Mouse (Mus musculus): Measurements from ENCODE around the gene Plin2. TPM values are rescaled to one million over a fixed set of nuclear protein-coding genes. Genes with fewer than 3 reads are reported as not detected.
"Not testable (repeated sequence)": the region's sequence is repeated elsewhere in the genome, so short reads cannot be mapped to it uniquely, and the experiment has no call there.

Plin2 gene
- polyA plus RNA-seq, 1 experiment, result 207 TPM

GRCm38 (mm10) chr4:86672450-86672849 is 2.6 kb upstream of the Plin2 start:
- TF ChIP-seq CTCF (IDR thresholded peaks at IDR 0.05; ENCODE audit: insufficient read depth, low read length) (no peak), POLR2A (IDR thresholded peaks at IDR 0.05; ENCODE audit: borderline replicate concordance, extremely low read depth, low read depth, low read length) (no peak)
- H3K4me1 ChIP-seq (ENCODE audit: control insufficient read depth, insufficient read depth, low read length), result peaks cover 4% of the 10 kb centered on the region; the same call in 1 of the 2 replicates
- H3K4me3 ChIP-seq (replicated peaks; ENCODE audit: extremely low read depth, low read depth, low read length), result no peak overlapping the region
- WGBS, result 83% methylated on average over 7 of the region's 7 CpGs
- no peak for DNase-seq

- TF ChIP-seq POLR2A (IDR thresholded peaks at IDR 0.05; ENCODE audit: borderline replicate concordance, extremely low read depth, low read depth, low read length), result no peak
- TF ChIP-seq CTCF (IDR thresholded peaks at IDR 0.05; ENCODE audit: insufficient read depth, low read length), result no peak
- no peak for DNase-seq
- WGBS, result 49% methylated on average over 3 of the region's 3 CpGs
- Histone ChIP-seq H3K4me3 (replicated peaks; ENCODE audit: extremely low read depth, low read depth, low read length) (no peak overlapping the region), H3K4me1 (ENCODE audit: control insufficient read depth, insufficient read depth, low read length) (peaks cover 4% of the 10 kb centered on the region; the same call in 1 of the 2 replicates)
These were observed 1.9 kb upstream of the Plin2 start for GRCm38 (mm10) chr4:86671803-86672202.

GRCm38 (mm10) chr4:86670582-86671306 is 884 bp upstream of the Plin2 start:
- WGBS, result 59% methylated on average over 8 of the region's 8 CpGs
- H3K4me3 ChIP-seq (replicated peaks; ENCODE audit: extremely low read depth, low read depth, low read length), result no peak overlapping the region
- TF ChIP-seq CTCF (IDR thresholded peaks at IDR 0.05; ENCODE audit: insufficient read depth, low read length), result no peak
- no peak for DNase-seq
- H3K4me1 ChIP-seq (ENCODE audit: control insufficient read depth, insufficient read depth, low read length), result peaks cover 4% of the 10 kb centered on the region; the same call in 1 of the 2 replicates

GRCm38 (mm10) chr4:86669241-86669753 is 563 bp downstream of the Plin2 start:
- not testable (repeated sequence) for H3K4me1 ChIP-seq (ENCODE audit: control insufficient read depth, insufficient read depth, low read length)
- peak overlapping the region; percentile 99 for H3K4me3 ChIP-seq (replicated peaks; ENCODE audit: extremely low read depth, low read depth, low read length)
- 4% methylated on average over 6 of the region's 6 CpGs for WGBS
- peak; percentile 45 for DNase-seq

GRCm38 (mm10) chr4:86668290-86669000 is 1.4 kb downstream of the Plin2 start:
- peak overlapping the region; percentile 36 for H3K4me3 ChIP-seq (replicated peaks; ENCODE audit: extremely low read depth, low read depth, low read length)
- H3K4me1 ChIP-seq (ENCODE audit: control insufficient read depth, insufficient read depth, low read length), result peaks cover 4% of the 10 kb centered on the region; the same call in 1 of the 2 replicates
- no peak for DNase-seq
- 89% methylated on average over 14 of the region's 14 CpGs for WGBS
- TF ChIP-seq CTCF (IDR thresholded peaks at IDR 0.05; ENCODE audit: insufficient read depth, low read length) (no peak), POLR2A (IDR thresholded peaks at IDR 0.05; ENCODE audit: borderline replicate concordance, extremely low read depth, low read depth, low read length) (no peak)

- no peak for DNase-seq
- Histone ChIP-seq H3K4me1 (ENCODE audit: control insufficient read depth, insufficient read depth, low read length) (peaks cover 4% of the 10 kb centered on the region; the same call in 1 of the 2 replicates), H3K4me3 (replicated peaks; ENCODE audit: extremely low read depth, low read depth, low read length) (no peak overlapping the region)
- 69% methylated on average over 3 of the region's 3 CpGs for WGBS
- no peak for TF ChIP-seq CTCF (IDR thresholded peaks at IDR 0.05; ENCODE audit: insufficient read depth, low read length)
- no peak for TF ChIP-seq POLR2A (IDR thresholded peaks at IDR 0.05; ENCODE audit: borderline replicate concordance, extremely low read depth, low read depth, low read length)
These were observed 4.3 kb downstream of the Plin2 start for GRCm38 (mm10) chr4:86665596-86665995.

- 52% methylated on average over 4 of the region's 4 CpGs for WGBS
- TF ChIP-seq CTCF (IDR thresholded peaks at IDR 0.05; ENCODE audit: insufficient read depth, low read length), result no peak
- TF ChIP-seq POLR2A (IDR thresholded peaks at IDR 0.05; ENCODE audit: borderline replicate concordance, extremely low read depth, low read depth, low read length), result no peak
- Histone ChIP-seq H3K4me1 (ENCODE audit: control insufficient read depth, insufficient read depth, low read length) (peaks cover 3% of the 10 kb centered on the region; the same call in 1 of the 2 replicates), H3K4me3 (replicated peaks; ENCODE audit: extremely low read depth, low read depth, low read length) (no peak overlapping the region)
- no peak for DNase-seq
These were observed 5.9 kb downstream of the Plin2 start for GRCm38 (mm10) chr4:86663919-86664318.

GRCm38 (mm10) chr4:86657176-86657575 is 12.7 kb downstream of the Plin2 start:
- no peak for TF ChIP-seq CTCF (IDR thresholded peaks at IDR 0.05; ENCODE audit: insufficient read depth, low read length)
- TF ChIP-seq POLR2A (IDR thresholded peaks at IDR 0.05; ENCODE audit: borderline replicate concordance, extremely low read depth, low read depth, low read length), result no peak
- 78% methylated on average over 12 of the region's 12 CpGs for WGBS
- Histone ChIP-seq H3K4me3 (replicated peaks; ENCODE audit: extremely low read depth, low read depth, low read length) (no peak overlapping the region), H3K4me1 (ENCODE audit: control insufficient read depth, insufficient read depth, low read length) (no peaks in the 10 kb centered on the region)
- no peak for DNase-seq

- DNase-seq; H3K4me3 ChIP-seq (replicated peaks; ENCODE audit: extremely low read depth, low read depth, low read length); H3K4me1 ChIP-seq (ENCODE audit: control insufficient read depth, insufficient read depth, low read length): not testable (repeated sequence)
- 93% methylated on average over 8 of the region's 8 CpGs for WGBS
These were observed 13.4 kb downstream of the Plin2 start for GRCm38 (mm10) chr4:86656410-86656809.
